Mouse (Mus musculus): ENCODE results near the gene Mylip.

The Mylip gene

GRCm38 (mm10) chr13:45429239-45429638, 39.7 kb downstream of the Mylip start:
- no peak for DNase-seq (ENCODE audit: low spot score)

- DNase-seq (ENCODE audit: low spot score): no peak
Observed at GRCm38 (mm10) chr13:45437134-45437533, 47.6 kb downstream of the Mylip start.

GRCm38 (mm10) chr13:45438853-45439252, 49.3 kb downstream of the Mylip start:
- DNase-seq (ENCODE audit: low spot score): no peak

- DNase-seq (ENCODE audit: low spot score): no peak
Observed at GRCm38 (mm10) chr13:45440226-45440625, 50.7 kb downstream of the Mylip start.

- no peak for DNase-seq (ENCODE audit: low spot score)
Observed at GRCm38 (mm10) chr13:45442451-45442850, 52.9 kb downstream of the Mylip start.

- no peak for DNase-seq (ENCODE audit: low spot score)
Observed at GRCm38 (mm10) chr13:45442918-45443535, 53.5 kb downstream of the Mylip start.

- no peak for DNase-seq (ENCODE audit: low spot score)
Observed at GRCm38 (mm10) chr13:45444220-45444619, 54.7 kb downstream of the Mylip start.

- DNase-seq (ENCODE audit: low spot score): no peak
Observed at GRCm38 (mm10) chr13:45444652-45445051, 55.1 kb downstream of the Mylip start.

GRCm38 (mm10) chr13:45446636-45447035, 57.1 kb downstream of the Mylip start:
- no peak for DNase-seq (ENCODE audit: low spot score)

GRCm38 (mm10) chr13:45452437-45452836, 62.9 kb downstream of the Mylip start:
- DNase-seq (ENCODE audit: low spot score): no peak

GRCm38 (mm10) chr13:45453033-45453432, 63.5 kb downstream of the Mylip start:
- DNase-seq (ENCODE audit: low spot score): no peak

- DNase-seq (ENCODE audit: low spot score): no peak
Observed at GRCm38 (mm10) chr13:45454044-45454443, 64.5 kb downstream of the Mylip start.

GRCm38 (mm10) chr13:45454641-45455040, 65.1 kb downstream of the Mylip start:
- DNase-seq (ENCODE audit: low spot score): no peak

GRCm38 (mm10) chr13:45455108-45455861, 65.7 kb downstream of the Mylip start:
- DNase-seq (ENCODE audit: low spot score): no peak

GRCm38 (mm10) chr13:45455862-45456192, 66.3 kb downstream of the Mylip start:
- DNase-seq (ENCODE audit: low spot score): no peak

GRCm38 (mm10) chr13:45457459-45457858, 67.9 kb downstream of the Mylip start:
- DNase-seq (ENCODE audit: low spot score): no peak

- no peak for DNase-seq (ENCODE audit: low spot score)
Observed at GRCm38 (mm10) chr13:45460177-45460576, 70.6 kb downstream of the Mylip start.

- DNase-seq (ENCODE audit: low spot score): no peak
Observed at GRCm38 (mm10) chr13:45461370-45461958, 71.9 kb downstream of the Mylip start.
